Mouse (Mus musculus) stomach, postnatal 0 days (tissue): ENCODE results near the gene Asb2.

Source experiments
- CTCF ChIP-seq: IDR thresholded peaks from 2 replicates; pipeline ENCODE4 v1.5.1; 2016; ENCODE audit warnings: antibody characterized with exemption, low read depth, mild to moderate bottlenecking, moderate library complexity
- EP300 ChIP-seq: optimal IDR thresholded peaks from 2 replicates; pipeline ENCODE3; 2016; ENCODE audit warnings: antibody characterized with exemption

- TF ChIP-seq CTCF: no peak
- no peak for TF ChIP-seq EP300
These were observed 43.9 kb downstream of the Asb2 start for GRCm38 (mm10) chr12:103311921-103312320.
